Mouse (Mus musculus): ENCODE data around the gene Zfp459. TPM values are rescaled to one million over a fixed set of nuclear protein-coding genes. Genes with fewer than 3 reads are reported as not detected.
"Not testable (repeated sequence)": the region's sequence is repeated elsewhere in the genome, so short reads cannot be mapped to it uniquely, and the experiment has no call there.

Gene Zfp459
- polyA plus RNA-seq, 1 experiment = 0.43 TPM

- no peak for TF ChIP-seq POLR2A (IDR thresholded peaks at IDR 0.05; ENCODE audit: borderline replicate concordance, extremely low read depth, low read depth, low read length)
- TF ChIP-seq CTCF (IDR thresholded peaks at IDR 0.05; ENCODE audit: insufficient read depth, low read length) = 0 out of 2 replicates have a peak, but pooled peaks have one; percentile 2
- no peak for DNase-seq
- Histone ChIP-seq H3K4me1 (ENCODE audit: control insufficient read depth, insufficient read depth, low read length) (no peaks in the 10 kb centered on the region), H3K4me3 (replicated peaks; ENCODE audit: extremely low read depth, low read depth, low read length) (no peak overlapping the region)
- 86% methylated on average over 3 of the region's 3 CpGs for WGBS
Observed at GRCm38 (mm10) chr13:67416811-67417210, 4.4 kb downstream of the Zfp459 start.

GRCm38 (mm10) chr13:67415759-67416158 lies 5.5 kb downstream of the Zfp459 start:
- H3K4me1 ChIP-seq (ENCODE audit: control insufficient read depth, insufficient read depth, low read length) = no peaks in the 10 kb centered on the region
- no peak for DNase-seq
- 87% methylated on average over 6 of the region's 6 CpGs for WGBS
- no peak overlapping the region for H3K4me3 ChIP-seq (replicated peaks; ENCODE audit: extremely low read depth, low read depth, low read length)
- TF ChIP-seq POLR2A (IDR thresholded peaks at IDR 0.05; ENCODE audit: borderline replicate concordance, extremely low read depth, low read depth, low read length) (no peak), CTCF (IDR thresholded peaks at IDR 0.05; ENCODE audit: insufficient read depth, low read length) (no peak)

DNA sequence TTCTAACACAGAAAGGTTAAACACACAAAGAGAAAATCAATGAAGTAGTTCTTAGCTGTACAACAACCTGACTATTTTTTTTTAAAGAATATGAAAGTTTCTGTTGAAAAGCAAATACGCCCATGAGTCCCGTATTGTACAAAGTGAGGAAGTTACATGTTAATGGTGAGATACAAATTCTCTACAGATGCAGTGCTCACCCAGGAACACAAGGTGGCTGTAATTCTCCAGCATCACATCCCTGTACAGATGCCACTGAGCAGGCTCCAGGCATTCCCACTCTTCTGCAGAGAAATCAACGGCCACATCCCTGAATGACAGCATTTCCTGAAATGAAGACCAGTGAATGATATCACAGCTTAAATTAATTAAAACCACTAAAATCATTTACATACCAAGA lies 7.6 kb downstream of the Zfp459 start:
- DNase-seq; H3K4me3 ChIP-seq (replicated peaks; ENCODE audit: extremely low read depth, low read depth, low read length); H3K4me1 ChIP-seq (ENCODE audit: control insufficient read depth, insufficient read depth, low read length): not testable (repeated sequence)
- WGBS = 61% methylated on average over 3 of the region's 3 CpGs

DNA sequence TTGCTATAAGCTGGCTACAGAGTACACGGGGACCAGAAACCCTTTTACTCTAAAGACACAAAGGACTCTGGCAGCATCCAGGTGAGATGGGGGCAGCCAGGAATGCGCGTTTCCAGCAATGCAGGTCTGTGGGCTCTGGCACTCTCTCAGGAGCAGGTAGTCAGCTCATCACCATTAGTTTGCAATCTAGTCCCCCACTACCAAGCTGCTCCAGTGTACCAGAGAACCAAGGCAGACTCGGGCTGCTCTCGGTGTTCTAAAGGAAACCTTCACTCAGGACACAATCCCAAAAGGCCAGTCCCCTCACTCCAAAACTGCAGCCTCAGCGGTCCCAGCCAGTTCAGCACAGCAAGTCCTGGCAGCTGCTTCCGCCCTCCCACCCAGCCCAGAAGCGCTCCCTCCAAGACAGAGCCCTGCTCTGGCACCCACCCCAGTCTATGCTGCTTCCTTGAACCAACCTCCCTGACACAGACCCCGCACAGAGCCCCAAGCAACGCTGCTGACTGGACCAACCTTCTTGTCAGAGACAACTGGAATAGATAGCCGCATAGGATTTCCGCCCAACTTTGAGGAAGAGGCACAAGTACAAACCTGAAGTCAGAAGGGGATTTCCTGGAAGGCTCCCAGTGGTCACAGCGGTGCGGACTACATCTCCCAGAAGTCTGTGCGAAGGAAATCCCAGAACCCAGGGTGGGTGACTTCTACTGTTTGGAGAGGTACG lies 21.9 kb downstream of the Zfp459 start, which contains the start of gene Zfp429:
Gene Zfp429, minus strand, starts transcription at position 637 of the 721 bp plus-strand sequence.
- peak; percentile 73 for DNase-seq
- 0 out of 2 replicates have a peak, but pooled peaks have one; percentile 11 for TF ChIP-seq POLR2A (IDR thresholded peaks at IDR 0.05; ENCODE audit: borderline replicate concordance, extremely low read depth, low read depth, low read length)
- 6% methylated on average over 16 of the region's 16 CpGs for WGBS
- H3K4me1 ChIP-seq (ENCODE audit: control insufficient read depth, insufficient read depth, low read length) = not testable (repeated sequence)
- H3K4me3 ChIP-seq (replicated peaks; ENCODE audit: extremely low read depth, low read depth, low read length) = peak within 1 kb of the TSS; percentile 89

GRCm38 (mm10) chr13:67376255-67376654 lies 45.0 kb downstream of the Zfp459 start:
- not testable (repeated sequence) for H3K4me1 ChIP-seq (ENCODE audit: control insufficient read depth, insufficient read depth, low read length)
- 75% methylated on average over 3 of the region's 3 CpGs for WGBS

DNA sequence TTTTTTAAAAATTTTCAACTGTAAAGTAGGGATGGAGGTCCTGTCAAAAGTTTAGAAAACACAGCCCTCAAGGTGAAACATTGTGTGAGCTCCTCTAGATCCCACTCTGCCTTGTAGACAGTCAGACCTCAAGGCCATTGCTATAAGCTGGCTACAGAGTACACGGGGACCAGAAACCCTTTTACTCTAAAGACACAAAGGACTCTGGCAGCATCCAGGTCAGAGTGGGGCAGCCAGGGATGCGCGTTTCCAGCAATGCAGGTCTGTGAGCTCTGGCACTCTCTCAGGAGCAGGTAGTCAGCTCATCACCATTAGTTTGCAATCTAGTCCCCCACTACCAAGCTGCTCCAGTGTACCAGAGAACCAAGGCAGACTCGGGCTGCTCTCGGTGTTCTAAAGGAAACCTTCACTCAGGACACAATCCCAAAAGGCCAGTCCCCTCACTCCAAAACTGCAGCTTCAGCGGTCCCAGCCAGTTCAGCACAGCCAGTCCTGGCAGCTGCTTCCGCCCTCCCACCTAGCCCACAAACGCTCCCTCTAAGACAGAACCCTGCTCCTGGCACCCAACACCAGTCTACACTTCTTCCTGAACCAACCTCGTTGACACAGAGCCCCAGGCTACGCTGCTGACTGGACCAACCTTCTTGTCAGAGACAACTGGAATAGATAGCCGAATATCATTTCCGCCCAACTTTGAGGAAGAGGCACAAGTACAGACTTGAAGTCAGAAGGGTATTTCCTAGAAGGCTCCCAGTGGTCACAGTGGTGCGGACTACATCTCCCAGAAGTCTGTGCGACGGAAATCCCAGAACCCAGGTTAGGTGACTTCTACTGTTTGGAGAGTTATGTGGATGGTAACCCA lies 45.9 kb downstream of the Zfp459 start, which contains the start of the genes Gm28041 and Zfp456:
Gene Gm28041, minus strand, starts transcription at position 684 of the 862 bp plus-strand sequence.
Gene Zfp456, minus strand, starts transcription at position 761 of the 862 bp plus-strand sequence.
- 12% methylated on average over 13 of the region's 15 CpGs for WGBS
- H3K4me3 ChIP-seq (replicated peaks; ENCODE audit: extremely low read depth, low read depth, low read length) = peak within 1 kb of the TSS; percentile 71
- not testable (repeated sequence) for H3K4me1 ChIP-seq (ENCODE audit: control insufficient read depth, insufficient read depth, low read length)
- DNase-seq = peak; percentile 78

More at GRCm38 (mm10) chr13:67376255-67376654, 45.0 kb downstream of the Zfp459 start:
- H3K4me3 ChIP-seq (replicated peaks; ENCODE audit: extremely low read depth, low read depth, low read length); DNase-seq: not testable (repeated sequence)

DNA sequence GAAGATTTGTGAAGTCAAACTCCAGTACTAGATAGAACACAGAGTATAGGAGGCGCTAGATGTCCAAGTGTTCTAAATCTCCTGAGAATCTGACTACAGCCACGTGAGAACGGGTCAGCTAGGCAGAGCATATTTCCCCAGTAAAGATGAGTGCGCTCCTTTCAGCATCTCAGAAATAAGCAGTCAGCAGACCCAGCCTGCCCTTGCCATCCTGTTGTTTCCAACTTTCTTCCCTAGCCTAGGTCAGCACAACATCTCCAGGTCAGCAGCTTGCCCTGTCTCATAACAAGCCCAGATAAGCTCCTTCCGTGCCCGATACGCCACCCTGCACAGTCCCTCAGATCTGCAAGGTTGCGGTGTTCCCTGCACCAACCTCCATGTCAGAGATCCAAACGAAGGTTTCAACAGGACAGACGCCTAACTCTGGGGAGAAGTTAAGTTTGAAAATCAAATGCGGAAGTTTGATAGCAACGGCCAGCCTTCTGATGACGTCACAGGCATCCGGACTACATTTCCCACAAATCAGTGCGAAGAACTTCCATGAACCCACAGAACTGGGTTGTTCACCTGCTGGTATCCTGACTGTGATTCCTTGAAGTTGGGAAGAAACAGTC lies 61.0 kb downstream of the Zfp459 start, which contains the start of the genes Gm28044 and Zfp953:
Gene Gm28044, minus strand, starts transcription at position 406 of the 614 bp plus-strand sequence.
Gene Zfp953, minus strand, starts transcription at position 475 of the 614 bp plus-strand sequence.
- no peak for TF ChIP-seq CTCF (IDR thresholded peaks at IDR 0.05; ENCODE audit: insufficient read depth, low read length)
- TF ChIP-seq POLR2A (IDR thresholded peaks at IDR 0.05; ENCODE audit: borderline replicate concordance, extremely low read depth, low read depth, low read length) = 0 out of 2 replicates have a peak, but pooled peaks have one; percentile 24
- Histone ChIP-seq H3K4me3 (replicated peaks; ENCODE audit: extremely low read depth, low read depth, low read length) (peak within 1 kb of the TSS; percentile 98), H3K4me1 (ENCODE audit: control insufficient read depth, insufficient read depth, low read length) (no peaks in the 10 kb centered on the region)
- under 1% methylated on average over 15 of the region's 15 CpGs for WGBS
- peak; percentile 96 for DNase-seq

Other genes starting within 250 kb of the Zfp459 start
- 0.37 and 2.2 TPM in 2 replicates for gene Rsl1, start 248.2 kb downstream of the Zfp459 start, polyA plus RNA-seq (2012; rRNA removed)
- gene Zfp455, start 226.9 kb downstream of the Zfp459 start, polyA plus RNA-seq (2012; rRNA removed) = 0.28 and 0.45 TPM in 2 replicates
- gene Zfp458, start 143.0 kb downstream of the Zfp459 start, polyA plus RNA-seq (2012; rRNA removed) = 0.38 and 0.83 TPM in 2 replicates
- 0.69 and 0.95 TPM in 2 replicates for gene Zfp457, start 114.9 kb downstream of the Zfp459 start, polyA plus RNA-seq (2012; rRNA removed)
- 0.65 and 1.1 TPM in 2 replicates for gene Zfp595, start 88.8 kb downstream of the Zfp459 start, polyA plus RNA-seq (2012; rRNA removed)
- gene Gm28044, start 60.9 kb downstream of the Zfp459 start, polyA plus RNA-seq (2012; rRNA removed) = not detected in 2 replicates
- 0.20 and 0.38 TPM in 2 replicates for gene Zfp953, start 60.8 kb downstream of the Zfp459 start, polyA plus RNA-seq (2012; rRNA removed)
- gene Gm28041, start 45.7 kb downstream of the Zfp459 start, polyA plus RNA-seq (2012; rRNA removed) = 0.17 TPM in 1 of 2 replicates, not detected in the other
- gene Zfp456, start 45.6 kb downstream of the Zfp459 start, polyA plus RNA-seq (2012; rRNA removed) = 0.17 and 0.27 TPM in 2 replicates
- 1.1 and 1.9 TPM in 2 replicates for gene Zfp429, start 21.6 kb downstream of the Zfp459 start, polyA plus RNA-seq (2012; rRNA removed)
- 0.66 and 2.5 TPM in 2 replicates for gene Zfp874a, start 30.2 kb upstream of the Zfp459 start, polyA plus RNA-seq (2012; rRNA removed)
- 1.0 and 3.1 TPM in 2 replicates for gene Zfp874b, start 62.8 kb upstream of the Zfp459 start, polyA plus RNA-seq (2012; rRNA removed)
- gene Zfp58, start 79.1 kb upstream of the Zfp459 start, polyA plus RNA-seq (2012; rRNA removed) = 0.79 and 0.91 TPM in 2 replicates
- gene Gm26965, start 104.7 kb upstream of the Zfp459 start, polyA plus RNA-seq (2012; rRNA removed) = not detected in 2 replicates
- 17.9 and 21.2 TPM in 2 replicates for gene Zfp87, start 104.8 kb upstream of the Zfp459 start, polyA plus RNA-seq (2012; rRNA removed)
- gene Zfp748, start 132.4 kb upstream of the Zfp459 start, polyA plus RNA-seq (2012; rRNA removed) = 3.0 and 4.5 TPM in 2 replicates
- 0.40 and 0.63 TPM in 2 replicates for gene Zfp729b, start 188.3 kb upstream of the Zfp459 start, polyA plus RNA-seq (2012; rRNA removed)
- 0.34 and 0.45 TPM in 2 replicates for gene Gm49345, start 216.4 kb upstream of the Zfp459 start, polyA plus RNA-seq (2012; rRNA removed)
- 0.68 and 1.0 TPM in 2 replicates for gene Zfp729a, start 216.4 kb upstream of the Zfp459 start, polyA plus RNA-seq (2012; rRNA removed)

All from lung, adult 2 months (tissue).